Comparison of ENCODE assay signal across 10 mouse cellular contexts in the genomic region with DNA sequence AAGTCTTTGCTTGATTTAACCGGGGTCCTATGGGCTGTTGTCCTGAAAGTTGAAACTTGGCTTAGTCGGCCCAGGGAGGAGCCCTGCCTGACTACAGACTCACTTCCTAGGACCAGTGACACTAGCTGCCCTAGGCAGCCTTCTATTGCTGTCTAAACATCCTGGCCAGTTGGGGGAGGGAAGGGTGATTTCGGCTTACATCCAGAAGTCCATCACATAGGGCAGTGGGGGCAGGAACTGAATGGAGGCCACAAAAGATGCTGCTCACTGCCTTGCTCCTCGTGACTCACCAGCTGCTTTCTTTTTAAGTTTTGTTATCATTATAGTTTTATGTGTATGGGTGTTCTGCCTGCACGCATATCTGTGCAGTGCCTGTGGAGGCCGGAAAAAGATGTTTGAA. TPM values are rescaled to one million over a fixed set of nuclear protein-coding genes. Genes with fewer than 3 reads are reported as not detected.
DNase-seq lines count a peak whose midpoint lies in the region; ATAC-seq lines count a peak whose summit lies in the region.
"Had no signal": no experiment of that assay in that cellular context is flagged by ENCODE, and none has a peak within 500 bp of the region (broad histone marks: within the 10 kb centered on the region; RNA-seq: fewer than 3 reads in every experiment).

No protein-coding gene starts in this region.

- H3K4me2 ChIP-seq in kidney, embryonic 16.5 days (replicated peaks; ENCODE audit: low read depth, low read length): no peak overlapping the region
- H3K4me2 ChIP-seq: heart, embryonic 13.5 days had no signal

- 33% methylated on average over 6 of the region's 6 CpGs for WGBS in kidney, embryonic 16.5 days

- peaks cover 38% of the 10 kb centered on the region for H3K4me1 ChIP-seq in kidney, embryonic 16.5 days (ENCODE audit: insufficient read depth, low read length)

- ATAC-seq in kidney, embryonic 16.5 days (ENCODE audit: low FRiP score, low TSS enrichment): peak; percentile 55
- ATAC-seq in monocyte, adult 5-6 weeks (replicated peaks; ENCODE audit: insufficient number of reproducible peaks, low FRiP score, low TSS enrichment, poor library complexity, severe bottlenecking): no peak

- no peaks in the 10 kb centered on the region for H3K36me3 ChIP-seq in kidney, embryonic 16.5 days (ENCODE audit: insufficient read depth, low read length)

- H3K9me3 ChIP-seq in kidney, embryonic 16.5 days (ENCODE audit: low read length): no peaks in the 10 kb centered on the region
- H3K9me3 ChIP-seq: heart, embryonic 13.5 days had no signal

- no peak overlapping the region for H3K4me3 ChIP-seq in kidney, embryonic 16.5 days (ENCODE audit: low read length)
- H3K4me3 ChIP-seq: heart, embryonic 13.5 days had no signal

- H3K27ac ChIP-seq in kidney, embryonic 16.5 days (ENCODE audit: low read length): peak overlapping the region; percentile 59
- H3K27ac ChIP-seq: heart, embryonic 13.5 days had no signal

- peak; percentile 64 for DNase-seq in adrenal gland, postnatal 14 days
- DNase-seq in adrenal gland, adult 18-20 months (ENCODE audit: low spot score in 2 of 2): no peak
- DNase-seq in heart, adult 9 months (ENCODE audit: low spot score in 2 of 2): peak; percentile 71 to 78
- peak; percentile 90 for DNase-seq in lung, postnatal 10 days
- no peak for DNase-seq in cerebellum, postnatal 14 days
- no peak for DNase-seq in cerebellum, adult 9-11 months
- DNase-seq: B cell, adult 2 months had no signal

- H3K9ac ChIP-seq in kidney, embryonic 16.5 days (replicated peaks; ENCODE audit: low read length): no peak overlapping the region
- H3K9ac ChIP-seq: heart, embryonic 13.5 days had no signal

- no peaks in the 10 kb centered on the region for H3K27me3 ChIP-seq in kidney, embryonic 16.5 days (ENCODE audit: insufficient read depth, low read length)
- H3K27me3 ChIP-seq: heart, embryonic 13.5 days had no signal

RNA-seq across cellular contexts. Expression of a gene that starts 41.6 kb away (rescaled TPM):
- total RNA-seq in adrenal gland, postnatal 14 days (2021): 10.1 and 12.5 TPM in 2 replicates
- 1 to 10 TPM; 5.5 to 8.6 TPM for total RNA-seq in adrenal gland, adult 18-20 months (2021)
- 22.9 and 26.8 TPM in 2 replicates for polyA plus RNA-seq in kidney, embryonic 16.5 days (2015; fragmentation: Nextera tagmentation; extraction: Ambion mirVana)
- 0.29 to 2.5 TPM in 2 of 3 replicates, not detected in the other for total RNA-seq in monocyte, adult 5-6 weeks (2017)

RNA-seq across cellular contexts. Expression of a gene that starts 56.9 kb away (rescaled TPM):
- total RNA-seq in adrenal gland, postnatal 14 days (2021): 19.9 and 25.2 TPM in 2 replicates
- 10 to 100 TPM; 22.1 to 24.5 TPM for total RNA-seq in adrenal gland, adult 18-20 months (2021)
- 39.2 and 41.1 TPM in 2 replicates for polyA plus RNA-seq in kidney, embryonic 16.5 days (2015; fragmentation: Nextera tagmentation; extraction: Ambion mirVana)
- total RNA-seq in monocyte, adult 5-6 weeks (2017): 15.1 to 26.9 TPM (median 15.7 TPM) in 3 replicates

Comparison
In these comparisons a context has a peak if more than half of its experiments do, and no peak if none do; other contexts are left out.
1. DNase-seq: peak in adrenal gland, postnatal 14 days (single experiment), heart, adult 9 months (2 of 2) and lung, postnatal 10 days (single experiment); none in adrenal gland, adult 18-20 months (0 of 2), cerebellum, postnatal 14 days (0 of 2) and cerebellum, adult 9-11 months (single experiment).